9 mouse cellular contexts compared by ENCODE assay signal in genomic region chr1:164787771-164788170, GRCm38 (mm10). TPM values are rescaled to one million over a fixed set of nuclear protein-coding genes. Genes with fewer than 3 reads are reported as not detected.
A peak's percentile ranks its signal among the peaks of the same experiment; 100 is the strongest.
DNase-seq lines count a peak whose midpoint lies in the region; TF ChIP-seq lines count a peak whose summit lies in the region.
"Had no signal": no experiment of that assay in that cellular context is flagged by ENCODE, and none has a peak within 500 bp of the region (broad histone marks: within the 10 kb centered on the region; RNA-seq: fewer than 3 reads in every experiment).

No protein-coding gene starts in this region.

- 79% methylated on average over 7 of the region's 7 CpGs for WGBS in heart, embryonic 10.5 days
- 30% methylated on average over 7 of the region's 7 CpGs for WGBS in olfactory bulb, adult 2 months

- DNase-seq in heart, embryonic 10.5 days (ENCODE audit: low spot score) = no peak
- no peak for DNase-seq in heart, adult 9 months (ENCODE audit: low spot score in 2 of 2)
- peak; percentile 72 to 80 for DNase-seq in cerebellum, postnatal 14 days
- DNase-seq in layer of hippocampus, adult 8-10 months (ENCODE audit: low spot score in 2 of 2) = peak; percentile 79
- no peak for DNase-seq in embryo, embryonic 11 days
- no peak for DNase-seq in spleen, postnatal 36 days (ENCODE audit: low spot score in 2 of 2)
- DNase-seq in ovary, adult 18-20 months (ENCODE audit: low spot score) = no peak

- H3K27ac ChIP-seq in heart, embryonic 10.5 days = peak overlapping the region; percentile 13; the same call in 1 of the 2 replicates
- peak overlapping the region; percentile 59; the same call in 1 of the 2 replicates for H3K27ac ChIP-seq in olfactory bulb, adult 2 months (ENCODE audit: insufficient read depth, low read depth, low read length)
- H3K27ac ChIP-seq: midbrain, embryonic 12.5 days had no signal

- no peaks in the 10 kb centered on the region for H3K9me3 ChIP-seq in heart, embryonic 10.5 days
- H3K9me3 ChIP-seq: midbrain, embryonic 12.5 days had no signal

- no peak for TF ChIP-seq CTCF in olfactory bulb, adult 2 months (IDR thresholded peaks at IDR 0.05; ENCODE audit: insufficient read depth, low read depth, low read length)

- H3K4me3 ChIP-seq in heart, embryonic 10.5 days = no peak overlapping the region
- no peak overlapping the region for H3K4me3 ChIP-seq in olfactory bulb, adult 2 months (ENCODE audit: insufficient read depth, low read depth, low read length)
- H3K4me3 ChIP-seq: midbrain, embryonic 12.5 days had no signal

- no peak for TF ChIP-seq POLR2A in olfactory bulb, adult 2 months (IDR thresholded peaks at IDR 0.05; ENCODE audit: insufficient read depth, low read depth, low read length)

- no peaks in the 10 kb centered on the region for H3K27me3 ChIP-seq in heart, embryonic 10.5 days (ENCODE audit: insufficient read depth, poor library complexity, severe bottlenecking)
- H3K27me3 ChIP-seq: midbrain, embryonic 12.5 days had no signal

- H3K4me1 ChIP-seq in heart, embryonic 10.5 days = peaks cover 18% of the 10 kb centered on the region
- peaks cover 3% of the 10 kb centered on the region for H3K4me1 ChIP-seq in olfactory bulb, adult 2 months (ENCODE audit: control insufficient read depth, insufficient read depth, low read length)
- H3K4me1 ChIP-seq: midbrain, embryonic 12.5 days had no signal

- no peaks in the 10 kb centered on the region for H3K36me3 ChIP-seq in heart, embryonic 10.5 days
- H3K36me3 ChIP-seq: midbrain, embryonic 12.5 days had no signal

RNA-seq across cellular contexts. Expression of gene Dpt, which starts 8.7 kb away (rescaled TPM):
- polyA plus RNA-seq in heart, embryonic 10.5 days (2016; fragmentation: Nextera tagmentation; extraction: Ambion mirVana) = 0.07 TPM in 1 of 2 replicates, not detected in the other
- under 1 TPM in 3 of 4 experiments, not detected in 1; 0.22 to 0.35 (median 0.25) TPM for total RNA-seq in layer of hippocampus, adult 8-10 months (2022)
- not detected in 2 replicates for polyA plus RNA-seq in olfactory bulb, adult 2 months (2012; ENCODE audit: insufficient read depth, insufficient read length, low replicate concordance, missing spikeins)
- polyA plus RNA-seq: midbrain, embryonic 12.5 days had no signal

Comparison
In these comparisons a context has a peak if more than half of its experiments do, and no peak if none do; other contexts are left out.
1. DNase-seq: peak in cerebellum, postnatal 14 days (2 of 2) and layer of hippocampus, adult 8-10 months (2 of 2); none in heart, embryonic 10.5 days (single experiment), heart, adult 9 months (0 of 2), embryo, embryonic 11 days (single experiment), spleen, postnatal 36 days (0 of 2) and ovary, adult 18-20 months (single experiment).